Mouse (Mus musculus): ENCODE measurements around the gene Tnfrsf21.

GRCm38 (mm10) chr17:43053943-43054342 is 37.6 kb downstream of the Tnfrsf21 start:
- TF ChIP-seq EP300 (optimal IDR thresholded peaks at IDR 0.05) (no peak), CTCF (IDR thresholded peaks at IDR 0.05; ENCODE audit: low read depth) (no peak)

Data from stomach, postnatal 0 days (tissue).